Mouse (Mus musculus) kidney, adult 2 months (tissue): ENCODE measurements around the gene Cd5.

Experiments used
- CTCF ChIP-seq: fragments of 200-500 bp; conservative IDR thresholded peaks from 2 replicates; pipeline ENCODE4 v1.5.1; 2011; ENCODE audit warnings: low read depth, mild to moderate bottlenecking, control low read depth, low read length, moderate library complexity, mixed read lengths; ENCODE audit not compliant: insufficient read depth, insufficient read length
- POLR2A ChIP-seq: fragments of 200-500 bp; IDR thresholded peaks from one replicate; pipeline ENCODE4 v1.6.1; 2011; ENCODE audit warnings: low read depth, low read length, control low read depth

GRCm38 (mm10) chr19:10671319-10671718 is 67.5 kb downstream of the Cd5 start:
- TF ChIP-seq CTCF: no peak
- TF ChIP-seq POLR2A: no peak
